Mouse (Mus musculus) retina, postnatal 7 days (tissue): ENCODE results near the gene Utp15.

Experiments used
- DNase-seq: peaks from one replicate; pipeline ENCODE4 v3.0.0-alpha.2; 2012; ENCODE audit warnings: low read depth, low spot score

Utp15 gene

GRCm38 (mm10) chr13:98249594-98249993 is 13.2 kb downstream of the Utp15 start:
- DNase-seq, result no peak

GRCm38 (mm10) chr13:98245386-98245785 is 17.5 kb downstream of the Utp15 start:
- DNase-seq, result no peak

- DNase-seq, result no peak
Observed at GRCm38 (mm10) chr13:98244571-98245350, 18.1 kb downstream of the Utp15 start.

- no peak for DNase-seq
Observed at GRCm38 (mm10) chr13:98241531-98242282, 21.1 kb downstream of the Utp15 start.

GRCm38 (mm10) chr13:98239978-98240641 is 22.7 kb downstream of the Utp15 start:
- peak; percentile 61 for DNase-seq

DNA sequence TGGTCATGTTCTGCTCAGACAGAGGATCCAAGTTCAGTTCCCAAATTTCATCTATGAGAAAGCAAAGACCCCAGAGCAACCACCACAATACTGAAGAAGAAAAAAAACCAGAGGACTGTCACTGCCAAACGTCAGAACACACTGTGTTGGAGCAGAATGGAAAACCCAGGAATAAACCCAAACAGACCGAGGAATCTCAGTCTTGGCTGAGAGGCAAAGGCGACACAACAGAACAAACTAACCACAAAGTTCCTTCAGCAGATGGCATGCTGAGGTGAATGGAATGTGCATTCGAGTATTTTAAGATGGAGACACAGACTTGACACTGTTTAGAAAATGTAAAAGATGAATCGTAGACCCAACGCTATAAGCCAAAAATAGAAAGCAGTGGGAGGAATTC is 27.4 kb downstream of the Utp15 start:
- no peak for DNase-seq

- no peak for DNase-seq
Observed at GRCm38 (mm10) chr13:98230511-98230910, 32.3 kb downstream of the Utp15 start.

GRCm38 (mm10) chr13:98226225-98226624 is 36.6 kb downstream of the Utp15 start:
- no peak for DNase-seq

GRCm38 (mm10) chr13:98222848-98223247 is 40.0 kb downstream of the Utp15 start:
- DNase-seq, result no peak

- no peak for DNase-seq
Observed at GRCm38 (mm10) chr13:98210137-98210536, 52.7 kb downstream of the Utp15 start.

DNA sequence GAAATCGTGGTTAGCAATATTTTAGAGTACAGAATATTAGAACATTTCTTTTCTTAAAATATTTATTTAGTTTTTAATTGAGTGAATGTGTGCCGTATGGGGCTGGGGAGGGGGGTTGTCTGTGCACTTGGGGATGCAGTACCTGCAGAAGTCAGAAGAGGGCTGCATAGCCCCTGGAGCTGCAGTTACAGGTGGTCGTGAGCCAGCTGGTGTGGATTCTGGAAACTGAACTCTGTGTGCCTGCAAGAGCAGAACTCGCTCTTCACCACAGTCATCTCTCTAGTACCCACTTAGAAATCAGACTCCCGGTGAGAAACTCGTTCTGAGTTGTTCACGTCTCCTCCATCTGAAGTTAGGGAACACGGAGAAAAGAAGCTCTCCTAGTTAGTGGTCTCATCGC is 54.0 kb downstream of the Utp15 start:
- DNase-seq, result no peak

DNA sequence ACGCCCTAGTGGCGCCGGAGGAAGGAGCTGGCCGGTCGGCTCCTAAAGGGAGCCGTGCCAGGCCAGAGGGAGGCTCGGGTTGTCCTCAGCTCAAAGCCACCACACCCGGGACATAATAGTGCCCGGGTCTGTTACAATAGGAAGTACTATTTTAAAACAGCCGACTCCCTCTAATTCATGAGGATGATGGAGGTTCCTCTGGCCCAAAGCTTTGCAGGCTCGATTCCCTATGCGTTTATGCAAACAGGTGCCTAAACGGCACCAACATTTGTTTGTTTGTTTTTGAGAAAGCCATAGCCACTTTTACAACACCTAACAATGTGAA is 56.3 kb downstream of the Utp15 start:
- no peak for DNase-seq

DNA sequence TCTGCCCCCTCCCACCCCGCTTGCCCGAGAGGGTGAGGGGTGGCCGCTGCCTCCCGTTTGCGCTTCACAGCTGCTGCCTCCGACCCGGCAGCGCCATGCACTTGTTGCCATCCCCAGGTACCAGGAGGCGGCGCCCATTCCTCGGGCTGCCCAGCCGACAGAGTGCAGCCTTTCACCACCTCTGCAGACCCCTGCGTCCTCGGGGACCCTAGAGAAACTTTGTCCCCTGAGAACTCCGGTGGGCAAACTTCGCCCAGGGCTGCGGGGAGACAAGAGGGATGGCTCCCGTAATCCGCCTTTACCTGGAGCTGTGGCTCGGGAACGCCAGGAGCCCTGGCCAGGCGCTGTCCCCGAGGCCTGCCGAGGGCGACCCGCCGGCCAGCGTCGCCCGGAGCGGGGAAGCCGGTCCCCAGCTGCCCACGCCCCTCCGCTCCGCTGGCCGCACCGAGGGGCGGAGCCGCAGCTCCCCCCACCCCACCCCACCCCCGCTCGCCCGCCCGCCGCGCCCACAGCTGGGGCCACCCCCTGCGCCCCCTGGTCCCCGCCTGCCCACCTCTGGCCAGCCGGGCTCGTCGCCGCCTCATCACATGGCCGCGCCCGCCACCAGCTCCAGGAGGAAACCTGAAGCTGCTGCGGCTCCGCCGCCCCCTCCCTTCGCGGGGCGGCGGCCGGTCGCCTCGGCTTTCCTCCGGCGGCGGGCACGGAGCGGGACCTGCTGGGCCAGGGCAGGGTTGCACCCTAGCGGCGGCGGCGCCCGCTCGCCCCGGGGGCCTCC is 56.9 kb downstream of the Utp15 start, which contains the start of gene Arhgef28:
TSS of gene Arhgef28 (minus strand) at position 669 of the 775 bp plus-strand sequence.
- DNase-seq, result peak; percentile 50

DNA sequence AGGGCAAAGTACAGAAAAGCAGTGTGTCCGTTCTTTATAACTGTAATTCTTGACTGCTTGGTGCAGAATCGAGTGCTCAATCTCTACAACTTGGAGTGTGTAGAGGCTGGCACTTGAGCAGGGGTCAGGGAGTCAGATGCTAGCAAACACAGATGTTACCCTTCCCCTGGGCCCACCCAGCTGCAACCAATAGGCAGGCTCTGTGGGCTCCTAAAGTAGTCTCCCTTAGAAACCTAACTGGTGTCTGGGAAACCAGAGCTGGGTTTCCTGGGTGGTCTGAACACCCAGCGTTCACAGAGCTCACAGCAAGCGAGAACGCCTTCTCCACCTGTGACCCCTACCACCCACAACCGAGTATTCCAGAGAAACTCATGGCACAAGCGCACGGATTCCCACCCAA is 57.7 kb downstream of the Utp15 start:
- DNase-seq, result no peak

GRCm38 (mm10) chr13:98204371-98204770 is 58.5 kb downstream of the Utp15 start:
- DNase-seq, result no peak

DNA sequence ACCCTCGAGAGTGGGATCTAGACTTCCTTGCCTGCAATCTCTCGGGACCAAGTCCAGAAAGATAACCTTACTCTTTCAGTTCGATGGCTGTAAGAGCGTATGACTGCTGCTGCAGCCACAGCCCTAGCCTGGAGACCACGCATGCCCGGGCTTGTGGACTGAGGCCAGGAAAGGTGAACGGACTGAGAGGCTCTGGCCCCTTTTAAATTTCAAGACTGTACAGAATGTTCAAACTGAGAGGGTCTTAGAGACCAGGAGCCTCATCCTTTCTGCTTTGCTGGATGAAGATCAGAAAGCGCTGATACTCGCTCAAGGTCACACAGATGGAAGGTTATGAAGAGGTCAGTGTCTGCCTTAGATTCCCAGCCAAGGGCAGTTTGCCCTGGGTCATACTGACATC is 61.4 kb downstream of the Utp15 start:
- DNase-seq, result no peak
